Mouse (Mus musculus) embryonic facial prominence, embryonic 14.5 days (tissue): ENCODE results near the gene Adgrf2. TPM values are rescaled to one million over a fixed set of nuclear protein-coding genes. Genes with fewer than 3 reads are reported as not detected.

Source experiments
- ATAC-seq: fragments of 200-750 bp; cut with Nextera tagmentation; 2 replicates; pipeline ENCODE4 v1.8.0; 2017; ENCODE audit warnings: low read depth, moderate number of reproducible peaks, moderate TSS enrichment
- DNase-seq: peaks from one replicate; pipeline ENCODE4 v3.0.0-alpha.2; 2015; ENCODE audit warnings: low spot score
- H3K27ac ChIP-seq: fragments of 300-500 bp; sonication (generic); replicated peaks from 2 replicates; pipeline ENCODE4 v1.5.1; 2014; ENCODE audit warnings: low read depth, mild to moderate bottlenecking, low read length, moderate library complexity
- H3K27me3 ChIP-seq: fragments of 300-500 bp; sonication (generic); replicated peaks from 2 replicates; pipeline ENCODE4 v1.6.1; 2014; ENCODE audit warnings: low read length; ENCODE audit not compliant: control insufficient read depth, insufficient read depth
- H3K36me3 ChIP-seq: fragments of 300-500 bp; sonication (generic); 2 replicates; pipeline ENCODE4 v1.6.1; 2014; ENCODE audit warnings: low read length, mixed read lengths; ENCODE audit not compliant: control insufficient read depth, insufficient read depth
- H3K4me1 ChIP-seq: fragments of 300-500 bp; sonication (generic); 2 replicates; pipeline ENCODE4 v1.6.1; 2014; ENCODE audit warnings: antibody characterized with exemption, low read length; ENCODE audit not compliant: control insufficient read depth, insufficient read depth
- H3K4me2 ChIP-seq: fragments of 300-500 bp; sonication (generic); 2 replicates; pipeline ENCODE4 v1.6.1; 2014; ENCODE audit warnings: low read depth, mild to moderate bottlenecking, low read length, moderate library complexity, mixed read lengths
- H3K4me3 ChIP-seq: fragments of 300-500 bp; sonication (generic); 2 replicates; pipeline ENCODE4 v1.5.1; 2014; ENCODE audit warnings: low read depth, mild to moderate bottlenecking, low read length
- H3K9ac ChIP-seq: fragments of 300-500 bp; sonication (generic); 2 replicates; pipeline ENCODE4 v1.6.1; 2014; ENCODE audit warnings: low read depth, mild to moderate bottlenecking, low read length, moderate library complexity, mixed read lengths
- H3K9me3 ChIP-seq: fragments of 300-500 bp; sonication (generic); 2 replicates; pipeline ENCODE4 v1.6.1; 2016; ENCODE audit warnings: low read length; ENCODE audit not compliant: control insufficient read depth
- WGBS: fragments of 180-500 bp; shearing (Covaris S2); extraction: QIAGEN DNeasy Blood & Tissue Kit; methylation state at CpG from one replicate; pipeline ENCODE4 v1.1.7; 2014; 5-methylcytosine and 5-hydroxymethylcytosine counted together
- polyA plus RNA-seq: library from polyadenylated mRNA; unstranded; fragments of >200 nt; fragmentation: Nextera tagmentation; extraction: Ambion mirVana; gene quantifications from 2 replicates; pipeline ENCODE4 v1.2.1, GENCODE M21; 2014

Adgrf2 gene
- 0.50 and 0.85 TPM in 2 replicates for polyA plus RNA-seq

- no peak within 1 kb of the TSS for H3K4me2 ChIP-seq
- peak; percentile 65; the same call in 1 of the 2 replicates for ATAC-seq
- 8% methylated on average over 7 of the region's 7 CpGs for WGBS
Measured at GRCm38 (mm10) chr17:42741801-42742217, at the start of gene Adgrf2. Gene Adgrf2 (minus strand): TSS chr17:42742179.

GRCm38 (mm10) chr17:42790787-42791186, 48.8 kb upstream of the Adgrf2 start:
- H3K27me3 ChIP-seq: no peaks in the 10 kb centered on the region
- H3K9me3 ChIP-seq: no peaks in the 10 kb centered on the region
- H3K9ac ChIP-seq: no peak overlapping the region
- H3K4me2 ChIP-seq: no peak overlapping the region
- no peak for ATAC-seq
- 89% methylated on average over 1 of the region's 1 CpGs for WGBS
- DNase-seq: no peak
- H3K36me3 ChIP-seq: peaks cover 15% of the 10 kb centered on the region
- H3K4me3 ChIP-seq: no peak overlapping the region
- H3K4me1 ChIP-seq: no peaks in the 10 kb centered on the region
- no peak overlapping the region for H3K27ac ChIP-seq

More at GRCm38 (mm10) chr17:42741801-42742217, at the start of gene Adgrf2:
- peak; percentile 50 for DNase-seq
- H3K9me3 ChIP-seq: no peaks in the 10 kb centered on the region
- no peak within 1 kb of the TSS for H3K9ac ChIP-seq
- no peaks in the 10 kb centered on the region for H3K36me3 ChIP-seq
- no peak within 1 kb of the TSS for H3K4me3 ChIP-seq
- no peak within 1 kb of the TSS for H3K27ac ChIP-seq
- H3K4me1 ChIP-seq: no peaks in the 10 kb centered on the region
- no peaks in the 10 kb centered on the region for H3K27me3 ChIP-seq

- H3K36me3 ChIP-seq: peaks cover 15% of the 10 kb centered on the region
- H3K4me1 ChIP-seq: no peaks in the 10 kb centered on the region
- no peak overlapping the region for H3K27ac ChIP-seq
- no peak overlapping the region for H3K4me3 ChIP-seq
- WGBS: 76% methylated on average over 2 of the region's 2 CpGs
- DNase-seq (no peak), ATAC-seq (no peak)
- H3K4me2 ChIP-seq: no peak overlapping the region
- no peak overlapping the region for H3K9ac ChIP-seq
- H3K9me3 ChIP-seq: no peaks in the 10 kb centered on the region
- H3K27me3 ChIP-seq: no peaks in the 10 kb centered on the region
Measured at GRCm38 (mm10) chr17:42789723-42790122, 47.7 kb upstream of the Adgrf2 start.

- peak; percentile 35 for DNase-seq
- no peak overlapping the region for H3K4me2 ChIP-seq
- no peak for ATAC-seq
- H3K9me3 ChIP-seq: no peaks in the 10 kb centered on the region
- no peak overlapping the region for H3K4me3 ChIP-seq
- peaks cover 8% of the 10 kb centered on the region for H3K36me3 ChIP-seq
- H3K9ac ChIP-seq: no peak overlapping the region
- no peaks in the 10 kb centered on the region for H3K27me3 ChIP-seq
- no peak overlapping the region for H3K27ac ChIP-seq
- 81% methylated on average over 5 of the region's 5 CpGs for WGBS
- H3K4me1 ChIP-seq: no peaks in the 10 kb centered on the region
Measured at GRCm38 (mm10) chr17:42788686-42789453, 46.9 kb upstream of the Adgrf2 start.

DNA sequence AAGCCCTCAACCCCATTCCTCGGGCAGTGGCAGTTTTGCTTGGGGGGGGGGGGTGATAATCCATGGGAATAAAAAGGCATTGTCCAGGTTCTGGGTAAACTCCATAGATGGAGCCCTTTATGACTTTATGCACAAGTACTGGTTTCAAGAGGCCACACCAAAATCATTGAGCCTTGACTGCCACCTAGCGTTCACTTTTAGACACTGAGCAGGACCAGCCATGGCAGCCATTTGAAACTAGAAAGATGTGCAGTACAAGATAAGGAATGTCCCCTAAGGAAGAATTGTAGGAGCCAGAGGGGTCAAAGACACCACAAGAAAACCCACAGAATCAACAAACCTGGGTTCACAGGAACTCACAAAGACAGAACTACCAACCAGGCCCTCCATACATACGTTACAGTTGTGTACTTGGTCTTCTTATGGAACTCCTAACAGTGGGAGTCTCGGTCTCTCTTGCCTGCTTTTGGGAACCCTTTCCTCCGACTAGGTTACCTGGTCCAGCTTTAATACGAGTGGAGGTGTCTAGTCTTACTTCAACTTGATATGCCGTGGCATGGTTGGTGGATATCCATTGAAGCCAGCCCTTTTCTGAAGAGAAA, 40.3 kb upstream of the Adgrf2 start:
- Histone ChIP-seq H3K4me3 (no peak overlapping the region), H3K4me2 (no peak overlapping the region), H3K36me3 (no peaks in the 10 kb centered on the region), H3K9me3 (no peaks in the 10 kb centered on the region), H3K27ac (no peak overlapping the region), H3K4me1 (no peaks in the 10 kb centered on the region), H3K27me3 (no peaks in the 10 kb centered on the region), H3K9ac (no peak overlapping the region)
- peak; percentile 77; the same call in 1 of the 2 replicates for ATAC-seq
- WGBS: 50% methylated on average over 7 of the region's 7 CpGs
- peak; percentile 77 for DNase-seq

DNA sequence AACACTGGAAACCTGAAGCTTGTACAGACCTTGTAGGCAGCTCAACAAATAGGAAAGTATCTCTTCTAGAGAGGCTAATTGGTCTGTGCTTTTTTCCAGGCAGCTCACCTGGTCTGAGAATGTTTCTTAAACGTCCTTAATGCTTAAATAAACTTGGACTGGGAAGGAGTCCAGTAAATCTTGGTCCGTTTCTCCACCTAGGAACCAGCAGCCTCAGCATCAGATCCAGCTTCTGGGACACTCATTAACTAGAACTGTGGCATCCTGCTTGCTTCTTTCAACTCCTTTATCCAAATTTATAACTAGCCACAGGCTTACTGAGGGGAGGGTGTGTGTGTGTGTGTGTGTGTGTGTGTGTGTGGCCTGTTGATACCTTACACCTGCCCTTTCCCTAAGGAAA, 11.8 kb upstream of the Adgrf2 start:
- Histone ChIP-seq H3K9me3 (no peaks in the 10 kb centered on the region), H3K4me3 (no peak overlapping the region), H3K4me1 (no peaks in the 10 kb centered on the region), H3K4me2 (no peak overlapping the region), H3K27ac (no peak overlapping the region), H3K27me3 (no peaks in the 10 kb centered on the region), H3K36me3 (no peaks in the 10 kb centered on the region), H3K9ac (no peak overlapping the region)
- 45% methylated on average over 2 of the region's 2 CpGs for WGBS
- ATAC-seq (no peak), DNase-seq (no peak)

DNA sequence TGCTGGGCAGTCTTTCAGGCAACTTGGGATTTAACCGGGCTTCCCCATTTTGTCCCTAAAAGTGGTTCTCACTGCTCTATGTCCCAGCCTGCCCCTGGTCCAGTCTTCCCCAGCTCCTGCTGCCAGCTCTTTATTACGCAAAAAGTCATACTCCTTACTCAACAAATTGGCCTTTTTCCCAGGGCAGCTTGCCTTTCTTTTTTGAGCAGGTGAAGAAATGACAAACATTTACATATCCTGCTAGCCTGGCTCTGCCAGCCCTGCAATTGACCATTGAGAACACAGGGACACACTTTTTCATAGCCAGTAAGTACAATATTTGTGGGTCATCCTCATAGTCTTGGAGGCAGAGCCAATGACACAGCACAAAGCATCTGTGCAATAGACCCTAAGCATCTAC, 10.2 kb upstream of the Adgrf2 start:
- H3K36me3 ChIP-seq: no peaks in the 10 kb centered on the region
- H3K9ac ChIP-seq: no peak overlapping the region
- H3K4me3 ChIP-seq: no peak overlapping the region
- no peak overlapping the region for H3K4me2 ChIP-seq
- DNase-seq (no peak), ATAC-seq (no peak)
- 83% methylated on average over 2 of the region's 2 CpGs for WGBS
- no peaks in the 10 kb centered on the region for H3K27me3 ChIP-seq
- H3K27ac ChIP-seq: no peak overlapping the region
- H3K9me3 ChIP-seq: no peaks in the 10 kb centered on the region
- H3K4me1 ChIP-seq: no peaks in the 10 kb centered on the region

DNA sequence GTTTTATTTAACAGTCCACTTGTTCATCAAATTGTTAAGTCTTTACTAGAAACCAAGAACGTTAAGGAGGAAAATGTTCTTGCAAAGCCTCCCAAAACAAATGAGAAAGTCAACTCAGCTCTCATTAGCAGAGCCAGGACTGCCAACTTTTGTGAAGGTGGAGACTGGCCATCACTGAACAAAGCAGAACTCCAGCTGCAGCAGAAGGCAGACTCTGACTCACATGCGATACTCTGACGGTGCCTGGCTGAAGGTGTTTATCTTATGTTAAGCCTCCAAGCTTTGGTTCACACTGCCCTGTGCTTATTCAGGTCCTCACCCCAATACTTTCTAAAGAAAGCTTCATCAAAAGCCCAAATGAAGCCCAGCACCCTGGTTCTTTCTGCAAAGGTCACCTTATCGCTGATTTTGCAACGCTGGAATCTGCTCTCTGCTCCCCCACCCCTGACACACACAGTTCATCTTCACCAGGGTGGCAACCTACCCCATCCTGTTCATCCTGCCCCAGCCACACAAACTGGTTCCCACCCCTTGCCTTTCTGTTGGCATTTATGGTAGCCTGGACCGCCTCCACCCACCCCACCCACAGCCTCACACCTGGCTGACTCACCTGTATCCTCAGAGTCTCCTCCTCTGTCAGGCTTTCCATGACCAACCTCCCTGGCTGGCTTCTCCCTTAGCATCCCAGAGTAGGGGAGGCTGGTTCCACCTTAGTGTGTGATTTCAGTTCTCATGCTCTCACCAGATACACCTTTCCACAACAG, 3.9 kb upstream of the Adgrf2 start:
- DNase-seq: peak; percentile 11
- Histone ChIP-seq H3K27me3 (no peaks in the 10 kb centered on the region), H3K4me3 (no peak overlapping the region), H3K27ac (no peak overlapping the region), H3K4me2 (no peak overlapping the region), H3K9me3 (no peaks in the 10 kb centered on the region), H3K36me3 (no peaks in the 10 kb centered on the region), H3K9ac (no peak overlapping the region), H3K4me1 (no peaks in the 10 kb centered on the region)
- no peak for ATAC-seq
- WGBS: 81% methylated on average over 6 of the region's 6 CpGs
